Mouse (Mus musculus): ENCODE results near the gene Tns1.

Gene Tns1

DNA sequence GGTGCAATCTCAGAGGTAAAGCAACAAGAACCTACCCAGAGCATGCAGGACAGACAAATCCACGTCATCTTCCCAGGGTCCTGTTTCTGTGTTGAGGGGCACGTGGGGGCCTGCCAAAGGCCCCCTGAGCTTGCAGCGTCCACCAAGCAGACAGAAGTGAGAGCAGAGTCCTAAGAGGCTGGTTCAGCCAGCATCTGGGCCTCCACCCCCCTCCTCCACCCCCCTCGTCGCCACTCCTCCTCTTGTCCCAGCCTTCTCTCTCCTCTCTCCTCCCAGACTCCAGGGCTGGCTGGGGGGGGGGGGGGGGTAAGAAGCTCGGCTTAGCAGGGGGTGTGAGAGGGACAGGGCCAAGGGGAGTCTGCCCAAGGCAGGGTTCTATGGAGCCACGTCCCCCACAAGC is 33.1 kb downstream of the Tns1 start:
- no peak for DNase-seq (ENCODE audit: low read depth, low spot score)

DNA sequence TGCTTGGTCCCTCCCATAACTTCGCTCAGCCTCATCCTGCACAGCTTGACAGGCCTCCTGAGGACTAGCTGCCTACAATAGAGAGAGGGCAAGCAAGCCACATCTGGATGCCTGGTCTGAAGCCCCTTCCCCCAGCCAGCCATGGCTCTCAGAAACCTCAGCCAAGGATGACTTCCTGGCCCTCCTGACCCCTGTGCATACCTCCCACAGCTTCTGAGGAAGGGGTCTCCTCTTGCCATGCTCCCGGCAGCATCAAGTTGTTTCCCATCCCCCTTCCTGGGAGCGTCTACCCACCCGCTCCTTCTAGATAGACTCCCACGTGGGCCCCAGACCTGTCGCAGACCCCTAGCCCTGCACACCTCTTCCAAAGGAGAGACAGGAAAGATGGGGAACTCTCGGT is 33.9 kb downstream of the Tns1 start:
- no peak for DNase-seq (ENCODE audit: low read depth, low spot score)

- DNase-seq (ENCODE audit: low read depth, low spot score), result no peak
Measured at GRCm38 (mm10) chr1:74088569-74088968, 35.7 kb downstream of the Tns1 start.

- DNase-seq (ENCODE audit: low read depth, low spot score), result no peak
Measured at GRCm38 (mm10) chr1:74085566-74085965, 38.7 kb downstream of the Tns1 start.

GRCm38 (mm10) chr1:74084752-74085151 is 39.5 kb downstream of the Tns1 start:
- no peak for DNase-seq (ENCODE audit: low read depth, low spot score)

DNA sequence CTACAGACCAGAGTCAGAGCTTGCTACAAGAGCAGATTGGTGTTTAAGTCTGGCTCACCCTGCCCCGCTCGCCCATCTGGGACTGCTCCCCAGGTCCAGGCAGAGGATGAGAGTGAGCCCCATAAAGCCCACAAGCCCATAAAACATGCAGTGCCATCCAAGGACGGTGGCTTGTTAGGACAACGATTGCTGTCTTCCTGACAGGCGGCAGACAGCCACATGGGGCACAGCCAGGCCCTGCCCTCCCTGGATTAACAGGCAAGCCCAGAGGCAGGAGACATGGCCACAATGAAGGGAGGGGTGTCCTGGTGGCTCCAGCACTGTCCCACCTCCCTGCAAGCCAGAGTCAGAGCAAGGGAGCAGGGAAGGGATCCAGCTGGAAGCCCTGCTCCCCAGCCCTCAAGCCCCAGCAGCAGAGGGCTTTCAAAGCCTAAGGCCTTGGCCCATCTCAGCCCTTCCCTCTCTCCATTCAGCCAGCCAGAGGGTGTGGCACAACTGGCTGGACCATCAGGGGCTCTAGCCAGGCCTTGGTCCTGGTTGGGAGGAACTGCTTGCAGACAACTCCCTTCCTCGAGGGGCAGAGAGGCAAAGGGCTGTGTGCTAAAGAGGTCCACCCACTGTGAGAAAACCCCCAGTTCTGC is 40.1 kb downstream of the Tns1 start:
- DNase-seq (ENCODE audit: low read depth, low spot score), result no peak

DNA sequence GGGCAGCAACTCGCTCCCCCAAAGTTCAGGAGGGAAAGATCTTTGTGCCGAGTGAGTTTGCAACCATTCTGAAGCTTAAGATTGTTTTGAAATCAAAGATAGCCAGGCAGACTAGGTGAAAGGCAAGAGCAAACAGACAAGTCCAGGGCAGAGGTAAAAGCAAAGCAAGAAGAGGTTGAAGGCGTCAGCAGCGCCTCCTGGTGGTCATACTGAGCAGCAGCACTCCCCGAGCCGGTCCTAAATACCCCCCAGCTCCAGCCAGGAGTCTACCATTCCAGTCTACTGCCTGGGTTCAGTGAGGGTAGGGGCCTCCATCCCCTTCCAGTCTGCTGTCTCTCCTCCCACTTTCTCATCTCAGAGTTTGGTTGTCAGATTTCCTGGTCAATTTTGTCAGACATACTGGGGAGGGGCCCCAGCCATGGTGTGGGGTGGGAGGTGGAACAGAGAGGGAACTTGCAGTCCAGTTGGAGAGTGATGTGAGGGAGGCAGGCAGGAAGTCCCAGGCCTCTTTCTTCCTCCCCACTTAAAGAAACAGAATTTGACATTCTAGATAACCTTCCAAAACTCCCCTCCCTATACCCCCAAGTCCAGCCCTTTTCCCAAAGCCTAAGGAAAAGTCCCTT is 41.3 kb downstream of the Tns1 start:
- DNase-seq (ENCODE audit: low read depth, low spot score), result no peak

DNA sequence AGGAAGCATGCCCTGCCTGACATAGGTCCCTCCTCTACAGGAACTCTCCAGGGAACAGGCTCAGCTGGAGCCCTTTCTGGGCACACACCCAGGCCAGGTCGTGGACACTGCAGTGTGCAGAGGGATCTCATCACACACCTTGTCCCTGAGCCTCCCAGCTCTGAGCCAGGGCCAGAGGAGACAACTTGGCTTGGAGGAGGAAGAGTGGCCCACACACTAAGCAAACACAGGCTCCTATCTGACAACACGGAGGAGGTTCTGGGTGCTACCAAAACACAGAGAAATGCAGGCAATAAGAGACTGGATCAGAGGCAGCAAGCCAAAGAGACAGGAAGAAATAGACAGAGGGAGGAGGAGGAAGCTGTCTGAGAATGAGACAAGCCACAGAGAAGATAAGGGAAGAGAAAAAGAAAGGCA is 42.7 kb downstream of the Tns1 start:
- DNase-seq (ENCODE audit: low read depth, low spot score), result peak; percentile 58

- no peak for DNase-seq (ENCODE audit: low read depth, low spot score)
Measured at GRCm38 (mm10) chr1:74077353-74077752, 46.9 kb downstream of the Tns1 start.

DNA sequence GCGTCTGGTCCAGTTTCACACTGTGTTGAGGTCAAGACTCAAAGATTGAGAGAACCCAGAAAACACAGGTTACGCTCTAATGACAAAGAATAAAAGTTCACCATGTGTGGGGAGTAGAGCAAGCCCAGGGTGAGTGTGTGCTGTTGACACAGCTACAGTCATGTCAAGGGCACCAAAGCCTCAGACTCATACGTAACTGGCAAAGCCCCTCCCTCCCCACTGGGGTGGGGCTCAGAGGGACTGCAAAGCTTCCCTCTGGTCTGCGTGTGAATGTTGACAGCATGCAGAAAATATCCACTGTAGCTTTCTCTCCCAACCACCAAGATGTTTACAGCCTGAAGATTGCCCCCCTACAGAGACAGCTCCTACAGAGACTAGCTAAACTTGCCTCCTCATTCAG is 48.0 kb downstream of the Tns1 start:
- DNase-seq (ENCODE audit: low read depth, low spot score), result no peak

- no peak for DNase-seq (ENCODE audit: low read depth, low spot score)
Measured at GRCm38 (mm10) chr1:74074693-74075485, 49.4 kb downstream of the Tns1 start.

GRCm38 (mm10) chr1:74073791-74074190 is 50.5 kb downstream of the Tns1 start:
- DNase-seq (ENCODE audit: low read depth, low spot score), result no peak

GRCm38 (mm10) chr1:74070745-74071144 is 53.5 kb downstream of the Tns1 start:
- no peak for DNase-seq (ENCODE audit: low read depth, low spot score)

DNA sequence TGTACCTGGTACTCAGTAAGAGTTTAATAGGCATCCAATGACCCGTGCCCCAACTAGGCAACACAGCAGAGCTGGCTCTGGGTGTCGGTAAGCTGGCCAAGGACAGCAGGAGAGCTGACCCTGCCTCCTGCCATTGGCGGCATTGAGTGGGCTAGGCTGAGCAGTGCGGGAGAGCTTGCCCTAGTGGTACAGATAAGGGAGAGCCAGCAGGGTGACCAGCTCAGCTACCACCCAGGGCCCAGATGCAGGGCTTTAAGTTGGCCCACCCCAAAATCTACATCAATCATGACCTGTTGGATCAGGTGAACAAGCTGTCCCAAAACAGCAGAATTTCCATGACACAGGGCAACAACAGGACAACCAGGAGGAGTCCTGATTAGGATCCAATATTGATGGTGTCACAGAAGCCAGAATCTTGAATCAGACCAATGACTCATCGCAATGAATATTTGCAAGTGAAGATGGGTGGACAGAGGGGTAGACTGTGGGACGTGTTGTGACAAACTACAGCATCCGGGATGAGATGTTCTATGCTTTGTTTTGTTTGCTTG is 54.2 kb downstream of the Tns1 start:
- DNase-seq (ENCODE audit: low read depth, low spot score), result no peak

- no peak for DNase-seq (ENCODE audit: low read depth, low spot score)
Measured at GRCm38 (mm10) chr1:74069085-74069835, 55.0 kb downstream of the Tns1 start.

DNA sequence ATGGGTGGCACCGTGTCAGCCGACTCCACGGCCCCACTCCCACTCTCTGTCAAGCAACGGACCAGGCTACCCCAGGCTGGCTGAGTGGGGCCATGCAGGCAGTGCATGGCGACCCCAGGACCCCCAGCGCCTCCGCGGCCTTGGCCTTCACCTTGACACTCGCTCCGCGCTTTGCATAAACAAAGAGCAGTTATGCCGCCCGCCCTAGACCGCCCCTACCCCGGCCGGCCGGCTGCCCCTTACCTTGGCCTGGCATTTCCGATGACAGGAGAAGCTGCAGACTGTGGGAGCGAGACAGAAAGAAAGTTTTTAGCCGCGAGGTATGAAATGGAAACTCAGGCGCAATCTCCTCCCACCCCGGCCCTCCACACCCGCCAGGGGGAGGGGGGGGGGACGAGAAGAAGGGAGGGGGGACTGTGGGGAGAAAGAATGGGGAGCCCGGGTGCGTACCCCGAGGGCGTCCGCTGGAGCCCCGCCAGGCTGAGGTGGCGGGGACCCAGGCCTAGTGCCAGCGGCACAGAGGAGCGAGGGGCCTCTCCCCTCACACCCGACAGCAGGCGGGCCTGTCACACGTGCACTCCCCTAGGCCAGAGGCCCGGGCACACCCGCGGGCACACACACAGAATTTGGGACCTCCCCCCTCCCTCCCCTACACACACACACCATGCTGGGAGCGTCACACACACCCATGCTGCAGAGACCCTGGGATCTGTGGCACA is 55.7 kb downstream of the Tns1 start:
- DNase-seq (ENCODE audit: low read depth, low spot score), result no peak

DNA sequence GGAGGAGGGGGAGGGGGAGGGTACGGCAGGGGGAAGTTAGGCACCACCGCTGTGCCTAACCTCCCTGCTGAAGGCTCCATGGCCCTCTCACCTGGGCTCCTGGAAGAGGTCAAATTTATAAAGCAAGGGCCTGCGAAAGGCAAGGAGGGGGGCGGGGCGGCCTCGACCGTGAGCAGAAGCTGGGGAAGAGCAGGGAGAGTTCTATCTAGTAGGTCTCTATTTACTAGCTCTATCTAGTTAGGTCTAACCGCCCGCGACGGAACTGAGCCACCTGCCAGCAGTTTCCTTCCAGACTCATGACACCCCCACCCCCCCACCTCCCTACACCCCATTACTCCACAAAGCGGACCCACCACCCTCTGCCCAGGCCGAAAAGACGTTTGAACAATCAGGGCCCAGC is 56.4 kb downstream of the Tns1 start:
- no peak for DNase-seq (ENCODE audit: low read depth, low spot score)

DNA sequence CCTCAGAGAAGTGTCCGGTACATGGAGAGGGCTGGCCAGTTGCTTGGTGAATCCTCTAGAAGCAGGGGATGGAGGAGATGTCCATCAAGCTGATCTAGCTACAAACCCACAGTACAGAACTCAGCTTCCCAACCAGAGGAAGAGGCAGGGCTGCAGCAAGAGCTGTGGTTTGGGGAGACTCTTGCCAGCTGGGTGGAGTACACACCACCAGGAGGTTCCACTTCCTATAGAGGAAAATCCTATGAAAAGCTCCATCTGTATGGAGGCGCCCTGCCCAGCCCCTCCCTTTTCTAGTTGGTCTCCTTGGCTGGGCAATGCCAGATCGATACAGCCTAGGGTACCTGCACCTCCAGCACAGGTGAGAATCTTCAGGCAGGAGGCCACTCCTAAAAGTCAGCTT is 57.7 kb downstream of the Tns1 start:
- DNase-seq (ENCODE audit: low read depth, low spot score), result no peak

DNA sequence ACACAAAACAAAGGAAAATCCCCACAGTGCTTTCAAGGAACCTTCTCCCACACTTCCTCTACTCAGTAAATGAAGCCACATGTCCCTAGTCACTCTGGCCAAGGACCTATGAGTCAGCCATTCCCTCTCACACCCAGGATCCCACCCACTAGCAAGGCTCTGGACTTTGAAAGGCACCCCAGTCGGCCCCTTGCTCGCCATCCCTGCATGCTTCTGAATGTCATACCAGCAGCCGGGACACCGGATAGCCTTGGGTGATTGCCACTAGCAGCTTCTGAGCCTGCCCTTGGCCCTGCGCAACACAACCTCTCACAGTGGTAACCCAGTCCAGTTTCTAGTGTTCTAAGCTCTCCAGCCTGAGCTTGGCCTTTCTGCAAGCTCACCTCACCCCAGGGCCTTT is 58.2 kb downstream of the Tns1 start:
- no peak for DNase-seq (ENCODE audit: low read depth, low spot score)

- no peak for DNase-seq (ENCODE audit: low read depth, low spot score)
Measured at GRCm38 (mm10) chr1:74060046-74060445, 64.2 kb downstream of the Tns1 start.

DNA sequence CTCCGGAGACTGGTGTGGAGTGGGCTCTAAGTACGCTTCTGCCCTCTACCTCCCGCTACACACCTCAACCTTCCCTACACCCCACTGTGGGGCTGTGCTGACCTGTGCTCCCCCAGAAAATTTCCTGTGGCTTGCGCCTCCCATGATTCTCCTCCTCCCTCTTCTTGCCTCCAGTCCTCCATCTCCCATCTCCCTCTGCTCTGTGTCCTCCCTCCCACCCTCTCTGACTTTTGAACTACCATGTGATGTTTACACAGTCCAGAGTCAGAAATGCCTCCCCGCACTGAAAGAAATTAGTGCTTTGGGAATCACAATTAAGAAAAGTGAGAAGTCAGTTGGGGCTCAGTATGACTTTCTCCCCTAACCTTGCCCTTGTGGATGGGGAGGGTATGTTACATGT is 64.7 kb downstream of the Tns1 start:
- DNase-seq (ENCODE audit: low read depth, low spot score), result no peak
